Mouse (Mus musculus) cerebral cortex, adult 2 months (tissue): ENCODE results near the gene Gm10300.

Source experiments
- WGBS: fragments of 180-500 bp; shearing (Covaris S2); methylation state at CpG from one replicate; pipeline ENCODE4 v1.1.7; 2018; 5-methylcytosine and 5-hydroxymethylcytosine counted together

Gm10300 gene

GRCm38 (mm10) chr4:132051321-132052275 is 22.9 kb upstream of the Gm10300 start:
- 89% methylated on average over 10 of the region's 10 CpGs for WGBS

- WGBS: 97% methylated on average over 2 of the region's 2 CpGs
These were observed 15.0 kb upstream of the Gm10300 start for GRCm38 (mm10) chr4:132059541-132059940.

GRCm38 (mm10) chr4:132060040-132060832 is 14.3 kb upstream of the Gm10300 start:
- WGBS: 80% methylated on average over 17 of the region's 17 CpGs

- WGBS: 73% methylated on average over 8 of the region's 8 CpGs
These were observed 12.2 kb upstream of the Gm10300 start for GRCm38 (mm10) chr4:132062289-132062688.

GRCm38 (mm10) chr4:132062934-132063884 is 11.3 kb upstream of the Gm10300 start:
- 80% methylated on average over 17 of the region's 17 CpGs for WGBS

- WGBS: 96% methylated on average over 5 of the region's 5 CpGs
These were observed 9.9 kb upstream of the Gm10300 start for GRCm38 (mm10) chr4:132064550-132064949.

- WGBS: 87% methylated on average over 3 of the region's 3 CpGs
These were observed 8.9 kb upstream of the Gm10300 start for GRCm38 (mm10) chr4:132065578-132065977.

- WGBS: 60% methylated on average over 10 of the region's 10 CpGs
These were observed 8.3 kb upstream of the Gm10300 start for GRCm38 (mm10) chr4:132066101-132066773.

- WGBS: 91% methylated on average over 14 of the region's 14 CpGs
These were observed 7.2 kb upstream of the Gm10300 start for GRCm38 (mm10) chr4:132067112-132067937.

GRCm38 (mm10) chr4:132067938-132068235 is 6.6 kb upstream of the Gm10300 start:
- WGBS: 58% methylated on average over 2 of the region's 2 CpGs

- WGBS: 97% methylated on average over 2 of the region's 2 CpGs
These were observed 2.8 kb upstream of the Gm10300 start for GRCm38 (mm10) chr4:132071674-132072073.

- WGBS: 95% methylated on average over 3 of the region's 3 CpGs
These were observed 2.3 kb upstream of the Gm10300 start for GRCm38 (mm10) chr4:132072156-132072555.

- WGBS: 86% methylated on average over 6 of the region's 6 CpGs
These were observed 1.6 kb upstream of the Gm10300 start for GRCm38 (mm10) chr4:132072946-132073345.

GRCm38 (mm10) chr4:132074933-132075769 is 654 bp downstream of the Gm10300 start, which contains the start of gene Epb41:
Epb41 (minus strand) TSS chr4:132075321.
- 2% methylated on average over 47 of the region's 47 CpGs for WGBS

GRCm38 (mm10) chr4:132075796-132076195 is 1.3 kb downstream of the Gm10300 start:
- WGBS: 72% methylated on average over 1 of the region's 1 CpGs

GRCm38 (mm10) chr4:132076480-132077405 is 2.2 kb downstream of the Gm10300 start:
- WGBS: 36% methylated on average over 20 of the region's 20 CpGs

GRCm38 (mm10) chr4:132077445-132077844 is 2.9 kb downstream of the Gm10300 start:
- 53% methylated on average over 7 of the region's 7 CpGs for WGBS

GRCm38 (mm10) chr4:132078296-132078714 is 3.8 kb downstream of the Gm10300 start:
- 63% methylated on average over 7 of the region's 7 CpGs for WGBS
